Mouse (Mus musculus): Measurements from ENCODE around the gene Dapk3. TPM values are rescaled to one million over a fixed set of nuclear protein-coding genes. Genes with fewer than 3 reads are reported as not detected.

Gene Dapk3
- polyA plus RNA-seq, 1 experiment = 72.8 TPM

GRCm38 (mm10) chr10:81190912-81191321, 8.1 kb downstream of the Dapk3 start:
- Histone ChIP-seq H3K4me3 (ENCODE audit: insufficient read depth, poor library complexity, severe bottlenecking) (no peak overlapping the region), H3ac (ENCODE audit: control insufficient read depth, insufficient read length, low read depth) (no peak overlapping the region), H3K36me3 (ENCODE audit: control insufficient read depth, insufficient read depth) (peaks cover 32% of the 10 kb centered on the region), H3K27me3 (ENCODE audit: control insufficient read depth, insufficient read depth, insufficient read length) (no peaks in the 10 kb centered on the region), H3K79me3 (ENCODE audit: low read depth) (no peaks in the 10 kb centered on the region), H3K79me2 (ENCODE audit: control insufficient read depth, insufficient read depth) (peaks cover 7% of the 10 kb centered on the region)
- TF ChIP-seq CEBPB (IDR thresholded peaks at IDR 0.05; ENCODE audit: low read depth) (no peak), FOSL1 (IDR thresholded peaks at IDR 0.05; ENCODE audit: insufficient read depth, low read length, poor library complexity, severe bottlenecking) (no peak), MYOD1 (IDR thresholded peaks at IDR 0.05; ENCODE audit: control insufficient read depth, insufficient read length, low read depth) (no peak), CTCF (IDR thresholded peaks at IDR 0.05; ENCODE audit: control insufficient read depth, insufficient read depth, insufficient read length) (no peak), MAX (IDR thresholded peaks at IDR 0.05) (no peak), MYOG (IDR thresholded peaks at IDR 0.05; ENCODE audit: control insufficient read depth, extremely low read depth, insufficient read length) (no peak), USF1 (IDR thresholded peaks at IDR 0.05; ENCODE audit: low read depth) (no peak)

- H3K36me3 ChIP-seq (ENCODE audit: control insufficient read depth, insufficient read depth) = peaks cover 29% of the 10 kb centered on the region
- H3K79me3 ChIP-seq (ENCODE audit: low read depth) = no peaks in the 10 kb centered on the region
- H3ac ChIP-seq (ENCODE audit: control insufficient read depth, insufficient read length, low read depth) = no peak overlapping the region
- H3K4me3 ChIP-seq (ENCODE audit: insufficient read depth, poor library complexity, severe bottlenecking) = no peak overlapping the region
- no peak for TF ChIP-seq USF1 (IDR thresholded peaks at IDR 0.05; ENCODE audit: low read depth)
- TF ChIP-seq FOSL1 (IDR thresholded peaks at IDR 0.05; ENCODE audit: insufficient read depth, low read length, poor library complexity, severe bottlenecking) = no peak
- no peak for TF ChIP-seq MAX (IDR thresholded peaks at IDR 0.05)
- TF ChIP-seq CEBPB (IDR thresholded peaks at IDR 0.05; ENCODE audit: low read depth) = no peak
- no peak for TF ChIP-seq CTCF (IDR thresholded peaks at IDR 0.05; ENCODE audit: control insufficient read depth, insufficient read depth, insufficient read length)
- TF ChIP-seq MYOD1 (IDR thresholded peaks at IDR 0.05; ENCODE audit: control insufficient read depth, insufficient read length, low read depth) = no peak
- TF ChIP-seq MYOG (IDR thresholded peaks at IDR 0.05; ENCODE audit: control insufficient read depth, extremely low read depth, insufficient read length) = no peak
- no peaks in the 10 kb centered on the region for H3K27me3 ChIP-seq (ENCODE audit: control insufficient read depth, insufficient read depth, insufficient read length)
- H3K79me2 ChIP-seq (ENCODE audit: control insufficient read depth, insufficient read depth) = peaks cover 7% of the 10 kb centered on the region
These were observed 8.7 kb downstream of the Dapk3 start for GRCm38 (mm10) chr10:81191342-81191982.

GRCm38 (mm10) chr10:81192270-81192967, 9.6 kb downstream of the Dapk3 start:
- Histone ChIP-seq H3K27me3 (ENCODE audit: control insufficient read depth, insufficient read depth, insufficient read length) (no peaks in the 10 kb centered on the region), H3K4me3 (ENCODE audit: insufficient read depth, poor library complexity, severe bottlenecking) (peak overlapping the region; percentile 26), H3K79me2 (ENCODE audit: control insufficient read depth, insufficient read depth) (peaks cover 3% of the 10 kb centered on the region), H3K79me3 (ENCODE audit: low read depth) (no peaks in the 10 kb centered on the region), H3K36me3 (ENCODE audit: control insufficient read depth, insufficient read depth) (peaks cover 21% of the 10 kb centered on the region), H3ac (ENCODE audit: control insufficient read depth, insufficient read length, low read depth) (peak overlapping the region; percentile 87)
- TF ChIP-seq MYOD1 (IDR thresholded peaks at IDR 0.05; ENCODE audit: control insufficient read depth, insufficient read length, low read depth) (no peak), MYOG (IDR thresholded peaks at IDR 0.05; ENCODE audit: control insufficient read depth, extremely low read depth, insufficient read length) (no peak), FOSL1 (IDR thresholded peaks at IDR 0.05; ENCODE audit: insufficient read depth, low read length, poor library complexity, severe bottlenecking) (no peak), CEBPB (IDR thresholded peaks at IDR 0.05; ENCODE audit: low read depth) (no peak), CTCF (IDR thresholded peaks at IDR 0.05; ENCODE audit: control insufficient read depth, insufficient read depth, insufficient read length) (no peak), USF1 (IDR thresholded peaks at IDR 0.05; ENCODE audit: low read depth) (no peak), MAX (IDR thresholded peaks at IDR 0.05) (no peak)

GRCm38 (mm10) chr10:81192968-81193501, 10.2 kb downstream of the Dapk3 start:
- H3ac ChIP-seq (ENCODE audit: control insufficient read depth, insufficient read length, low read depth) = peak overlapping the region; percentile 62
- no peaks in the 10 kb centered on the region for H3K79me3 ChIP-seq (ENCODE audit: low read depth)
- H3K27me3 ChIP-seq (ENCODE audit: control insufficient read depth, insufficient read depth, insufficient read length) = no peaks in the 10 kb centered on the region
- H3K79me2 ChIP-seq (ENCODE audit: control insufficient read depth, insufficient read depth) = no peaks in the 10 kb centered on the region
- TF ChIP-seq MYOD1 (IDR thresholded peaks at IDR 0.05; ENCODE audit: control insufficient read depth, insufficient read length, low read depth) = peak; percentile 58
- TF ChIP-seq CEBPB (IDR thresholded peaks at IDR 0.05; ENCODE audit: low read depth) = no peak
- no peak for TF ChIP-seq MAX (IDR thresholded peaks at IDR 0.05)
- no peak for TF ChIP-seq USF1 (IDR thresholded peaks at IDR 0.05; ENCODE audit: low read depth)
- no peak for TF ChIP-seq MYOG (IDR thresholded peaks at IDR 0.05; ENCODE audit: control insufficient read depth, extremely low read depth, insufficient read length)
- no peak for TF ChIP-seq FOSL1 (IDR thresholded peaks at IDR 0.05; ENCODE audit: insufficient read depth, low read length, poor library complexity, severe bottlenecking)
- no peak for TF ChIP-seq CTCF (IDR thresholded peaks at IDR 0.05; ENCODE audit: control insufficient read depth, insufficient read depth, insufficient read length)
- peaks cover 21% of the 10 kb centered on the region for H3K36me3 ChIP-seq (ENCODE audit: control insufficient read depth, insufficient read depth)
- no peak overlapping the region for H3K4me3 ChIP-seq (ENCODE audit: insufficient read depth, poor library complexity, severe bottlenecking)

GRCm38 (mm10) chr10:81193991-81194774, 11.4 kb downstream of the Dapk3 start:
- Histone ChIP-seq H3K4me3 (ENCODE audit: insufficient read depth, poor library complexity, severe bottlenecking) (no peak overlapping the region), H3K79me3 (ENCODE audit: low read depth) (no peaks in the 10 kb centered on the region)

More at GRCm38 (mm10) chr10:81193991-81194774, 11.4 kb downstream of the Dapk3 start:
- Histone ChIP-seq H3ac (ENCODE audit: control insufficient read depth, insufficient read length, low read depth) (no peak overlapping the region), H3K79me2 (ENCODE audit: control insufficient read depth, insufficient read depth) (no peaks in the 10 kb centered on the region), H3K27me3 (ENCODE audit: control insufficient read depth, insufficient read depth, insufficient read length) (no peaks in the 10 kb centered on the region), H3K36me3 (ENCODE audit: control insufficient read depth, insufficient read depth) (peaks cover 14% of the 10 kb centered on the region)
- TF ChIP-seq MAX (IDR thresholded peaks at IDR 0.05) = no peak
- TF ChIP-seq MYOD1 (IDR thresholded peaks at IDR 0.05; ENCODE audit: control insufficient read depth, insufficient read length, low read depth) = peak; percentile 60
